Mouse (Mus musculus): ENCODE results near the gene Taar8b. TPM values are rescaled to one million over a fixed set of nuclear protein-coding genes. Genes with fewer than 3 reads are reported as not detected.
"Not testable (repeated sequence)": the region's sequence is repeated elsewhere in the genome, so short reads cannot be mapped to it uniquely, and the experiment has no call there.

Gene Taar8b
- polyA plus RNA-seq, 1 experiment from 2014 or later: not detected

DNA sequence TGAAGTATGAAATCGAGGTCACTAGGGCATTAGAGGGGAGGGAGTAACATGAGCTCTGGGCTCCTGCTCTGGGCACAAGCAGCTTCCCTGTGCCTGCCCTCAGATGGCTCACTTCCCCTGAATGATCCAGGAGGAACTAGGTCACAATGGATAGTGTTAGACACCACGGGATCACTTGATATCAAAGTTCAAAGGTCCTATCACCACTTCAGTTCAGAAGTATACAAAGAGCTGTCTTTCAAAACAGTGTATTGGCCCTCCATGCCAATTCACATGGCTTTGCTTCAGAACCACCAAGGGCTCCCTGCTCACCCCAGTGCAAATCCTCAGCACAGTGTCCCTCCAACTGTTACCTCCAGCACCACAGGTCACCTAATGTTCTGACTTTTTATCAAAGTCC is 17.3 kb downstream of the Taar8b start:
- not testable (repeated sequence) for H3K36me3 ChIP-seq (ENCODE audit: control insufficient read depth, insufficient read depth); H3K9ac ChIP-seq (ENCODE audit: low read length); H3K9me3 ChIP-seq (replicated peaks; ENCODE audit: control insufficient read depth, low read length); H3K27me3 ChIP-seq (ENCODE audit: control insufficient read depth, insufficient read depth, low read length); H3K4me3 ChIP-seq (ENCODE audit: low read length); H3K4me2 ChIP-seq (ENCODE audit: low read depth, low read length); H3K27ac ChIP-seq (ENCODE audit: low read length); H3K4me1 ChIP-seq (ENCODE audit: control insufficient read depth, insufficient read depth, low read length); ATAC-seq (replicated peaks; ENCODE audit: extremely low read depth, insufficient read depth, low FRiP score)
- 30% methylated on average over 2 of the region's 2 CpGs for WGBS

DNA sequence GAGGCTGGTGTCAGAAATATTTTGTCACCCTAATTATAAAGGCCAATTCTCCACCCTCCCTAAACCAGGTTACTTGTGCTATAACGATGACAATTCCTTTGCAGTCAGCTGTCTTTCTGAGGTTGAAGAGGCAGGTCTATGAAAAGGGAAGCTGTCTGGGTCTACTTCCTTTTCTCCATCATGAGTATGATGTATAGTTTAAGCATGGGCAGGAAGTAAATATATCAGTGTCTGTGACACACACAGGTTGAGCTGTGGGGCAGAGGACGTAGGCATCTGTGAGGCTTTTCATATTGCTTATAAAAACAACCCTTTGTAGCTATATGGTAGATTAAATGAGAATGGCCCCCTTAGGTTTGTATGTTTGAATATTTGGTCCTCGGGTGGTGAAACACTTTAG is 33.1 kb downstream of the Taar8b start:
- no peaks in the 10 kb centered on the region for H3K4me1 ChIP-seq (ENCODE audit: control insufficient read depth, insufficient read depth, low read length)
- no peak overlapping the region for H3K4me3 ChIP-seq (ENCODE audit: low read length)
- 71% methylated on average over 3 of the region's 3 CpGs for WGBS
- H3K9me3 ChIP-seq (replicated peaks; ENCODE audit: control insufficient read depth, low read length): no peaks in the 10 kb centered on the region
- no peak overlapping the region for H3K27ac ChIP-seq (ENCODE audit: low read length)
- no peaks in the 10 kb centered on the region for H3K36me3 ChIP-seq (ENCODE audit: control insufficient read depth, insufficient read depth)
- no peak for ATAC-seq (replicated peaks; ENCODE audit: extremely low read depth, insufficient read depth, low FRiP score)
- H3K4me2 ChIP-seq (ENCODE audit: low read depth, low read length): no peak overlapping the region
- no peak overlapping the region for H3K9ac ChIP-seq (ENCODE audit: low read length)
- H3K27me3 ChIP-seq (ENCODE audit: control insufficient read depth, insufficient read depth, low read length): no peaks in the 10 kb centered on the region

DNA sequence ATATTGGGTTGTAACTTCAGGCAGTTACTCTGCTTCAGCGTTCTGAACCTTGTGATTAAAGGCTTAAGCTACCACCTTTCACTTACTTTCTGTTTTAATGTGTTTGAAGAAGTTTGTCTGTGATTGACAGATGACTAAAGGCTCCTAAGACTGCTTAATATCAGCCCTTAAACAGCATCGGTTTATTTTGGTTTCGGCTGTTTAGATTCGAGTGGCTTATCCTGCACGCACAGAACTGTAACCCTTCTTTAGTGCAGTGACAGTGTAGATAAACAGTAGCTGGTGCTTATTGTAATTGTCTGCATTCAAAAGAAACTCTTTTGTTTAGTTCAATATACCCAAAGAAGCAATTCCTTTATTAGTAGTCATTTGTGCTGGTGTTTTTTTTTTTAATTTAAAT is 40.1 kb downstream of the Taar8b start:
- WGBS: 26% methylated on average over 5 of the region's 5 CpGs
- H3K9me3 ChIP-seq (replicated peaks; ENCODE audit: control insufficient read depth, low read length): no peaks in the 10 kb centered on the region
- ATAC-seq (replicated peaks; ENCODE audit: extremely low read depth, insufficient read depth, low FRiP score): no peak
- no peaks in the 10 kb centered on the region for H3K27me3 ChIP-seq (ENCODE audit: control insufficient read depth, insufficient read depth, low read length)
- no peaks in the 10 kb centered on the region for H3K4me1 ChIP-seq (ENCODE audit: control insufficient read depth, insufficient read depth, low read length)
- no peaks in the 10 kb centered on the region for H3K36me3 ChIP-seq (ENCODE audit: control insufficient read depth, insufficient read depth)
- H3K27ac ChIP-seq (ENCODE audit: low read length): no peak overlapping the region
- H3K4me3 ChIP-seq (ENCODE audit: low read length): no peak overlapping the region
- H3K9ac ChIP-seq (ENCODE audit: low read length): no peak overlapping the region
- no peak overlapping the region for H3K4me2 ChIP-seq (ENCODE audit: low read depth, low read length)

DNA sequence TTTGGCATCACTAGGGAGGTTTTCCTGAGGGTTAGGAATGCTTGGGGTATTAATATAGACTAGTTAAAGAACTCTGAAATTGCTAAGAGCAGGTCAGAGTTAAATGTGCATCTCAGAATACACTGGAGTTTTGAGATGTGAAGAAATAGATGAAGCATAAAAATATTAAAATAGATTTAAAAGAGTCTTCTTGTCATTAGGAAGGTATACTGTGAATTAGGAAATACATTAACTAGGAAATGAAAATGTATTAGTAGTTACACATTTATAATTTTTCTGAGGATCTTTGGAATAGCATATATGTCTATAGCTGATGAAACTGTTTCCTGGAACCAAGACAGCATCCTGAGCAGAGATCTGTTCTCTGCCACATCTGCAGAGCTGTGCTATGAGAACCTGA is 42.9 kb downstream of the Taar8b start, which contains the start of gene Taar7f:
Gene Taar7f (plus strand): TSS at position 301 of the 400 bp plus-strand sequence.
- Histone ChIP-seq H3K9me3 (replicated peaks; ENCODE audit: control insufficient read depth, low read length) (no peaks in the 10 kb centered on the region), H3K4me3 (ENCODE audit: low read length) (no peak within 1 kb of the TSS), H3K4me2 (ENCODE audit: low read depth, low read length) (no peak within 1 kb of the TSS), H3K4me1 (ENCODE audit: control insufficient read depth, insufficient read depth, low read length) (no peaks in the 10 kb centered on the region), H3K36me3 (ENCODE audit: control insufficient read depth, insufficient read depth) (no peaks in the 10 kb centered on the region), H3K9ac (ENCODE audit: low read length) (no peak within 1 kb of the TSS), H3K27me3 (ENCODE audit: control insufficient read depth, insufficient read depth, low read length) (no peaks in the 10 kb centered on the region), H3K27ac (ENCODE audit: low read length) (no peak within 1 kb of the TSS)
- ATAC-seq (replicated peaks; ENCODE audit: extremely low read depth, insufficient read depth, low FRiP score): no peak

Other genes with a start within 250 kb of the Taar8b start
- 0.08 and 0.16 TPM in 2 replicates for gene Vnn3, start 240.8 kb downstream of the Taar8b start, polyA plus RNA-seq (2015; fragmentation: Nextera tagmentation; extraction: Ambion mirVana)
- 1.8 and 2.3 TPM in 2 replicates for gene Vnn1, start 197.6 kb downstream of the Taar8b start, polyA plus RNA-seq (2015; fragmentation: Nextera tagmentation; extraction: Ambion mirVana)
- gene Taar1, start 171.9 kb downstream of the Taar8b start, polyA plus RNA-seq (2015; fragmentation: Nextera tagmentation; extraction: Ambion mirVana): not detected in 2 replicates
- not detected in 2 replicates for gene Taar2, start 153.7 kb downstream of the Taar8b start, polyA plus RNA-seq (2015; fragmentation: Nextera tagmentation; extraction: Ambion mirVana)
- not detected in 2 replicates for gene Taar3, start 142.7 kb downstream of the Taar8b start, polyA plus RNA-seq (2015; fragmentation: Nextera tagmentation; extraction: Ambion mirVana)
- not detected in 2 replicates for gene Taar4, start 131.8 kb downstream of the Taar8b start, polyA plus RNA-seq (2015; fragmentation: Nextera tagmentation; extraction: Ambion mirVana)
- not detected in 2 replicates for gene Taar5, start 121.6 kb downstream of the Taar8b start, polyA plus RNA-seq (2015; fragmentation: Nextera tagmentation; extraction: Ambion mirVana)
- gene Taar6, start 106.6 kb downstream of the Taar8b start, polyA plus RNA-seq (2015; fragmentation: Nextera tagmentation; extraction: Ambion mirVana): not detected in 2 replicates
- not detected in 2 replicates for gene Taar7a, start 98.8 kb downstream of the Taar8b start, polyA plus RNA-seq (2015; fragmentation: Nextera tagmentation; extraction: Ambion mirVana)
- not detected in 2 replicates for gene Taar7b, start 92.4 kb downstream of the Taar8b start, polyA plus RNA-seq (2015; fragmentation: Nextera tagmentation; extraction: Ambion mirVana)
- not detected in 2 replicates for gene Taar7d, start 65.1 kb downstream of the Taar8b start, polyA plus RNA-seq (2015; fragmentation: Nextera tagmentation; extraction: Ambion mirVana)
- not detected in 2 replicates for gene Taar7e, start 54.7 kb downstream of the Taar8b start, polyA plus RNA-seq (2015; fragmentation: Nextera tagmentation; extraction: Ambion mirVana)
- gene Taar7f, start 42.8 kb downstream of the Taar8b start, polyA plus RNA-seq (2015; fragmentation: Nextera tagmentation; extraction: Ambion mirVana): not detected in 2 replicates
- gene Taar8a, start 15.8 kb downstream of the Taar8b start, polyA plus RNA-seq (2015; fragmentation: Nextera tagmentation; extraction: Ambion mirVana): not detected in 2 replicates
- not detected in 2 replicates for gene Taar8c, start 9.6 kb upstream of the Taar8b start, polyA plus RNA-seq (2015; fragmentation: Nextera tagmentation; extraction: Ambion mirVana)
- gene Taar9, start 17.2 kb upstream of the Taar8b start, polyA plus RNA-seq (2015; fragmentation: Nextera tagmentation; extraction: Ambion mirVana): not detected in 2 replicates
- gene Stx7, start 57.0 kb upstream of the Taar8b start, polyA plus RNA-seq (2015; fragmentation: Nextera tagmentation; extraction: Ambion mirVana): 75.5 and 79.4 TPM in 2 replicates
- gene Moxd1, start 131.2 kb upstream of the Taar8b start, polyA plus RNA-seq (2015; fragmentation: Nextera tagmentation; extraction: Ambion mirVana): 9.2 and 11.1 TPM in 2 replicates